Mouse (Mus musculus) thymus, postnatal 0 days (tissue): Measurements from ENCODE around the gene Brd7. TPM values are rescaled to one million over a fixed set of nuclear protein-coding genes. Genes with fewer than 3 reads are reported as not detected.

Experiments used
- DNase-seq: peaks from one replicate; pipeline ENCODE4 v3.0.0-alpha.2; 2015; ENCODE audit warnings: low spot score
- polyA plus RNA-seq: library from polyadenylated mRNA; unstranded; fragments of >200 nt; fragmentation: Nextera tagmentation; extraction: Ambion mirVana; gene quantifications from 2 replicates; pipeline ENCODE4 v1.2.1, GENCODE M21; 2015

Gene Brd7
- polyA plus RNA-seq, 1 experiment from 2014 or later: 95.7 TPM

- no peak for DNase-seq
Observed at GRCm38 (mm10) chr8:88357226-88357933, 4.6 kb downstream of the Brd7 start.

- DNase-seq: no peak
Observed at GRCm38 (mm10) chr8:88349046-88349445, 12.9 kb downstream of the Brd7 start.

GRCm38 (mm10) chr8:88342026-88342425 is 20.0 kb downstream of the Brd7 start:
- DNase-seq: no peak

- no peak for DNase-seq
Observed at GRCm38 (mm10) chr8:88339887-88340695, 21.9 kb downstream of the Brd7 start.

GRCm38 (mm10) chr8:88339221-88339620 is 22.8 kb downstream of the Brd7 start:
- no peak for DNase-seq

- DNase-seq: no peak
Observed at GRCm38 (mm10) chr8:88334975-88335374, 27.0 kb downstream of the Brd7 start.

- DNase-seq: no peak
Observed at GRCm38 (mm10) chr8:88334384-88334783, 27.6 kb downstream of the Brd7 start.

GRCm38 (mm10) chr8:88330816-88331215 is 31.2 kb downstream of the Brd7 start:
- DNase-seq: no peak

GRCm38 (mm10) chr8:88328689-88329088 is 33.3 kb downstream of the Brd7 start:
- no peak for DNase-seq

- no peak for DNase-seq
Observed at GRCm38 (mm10) chr8:88326328-88326727, 35.7 kb downstream of the Brd7 start.

- no peak for DNase-seq
Observed at GRCm38 (mm10) chr8:88325795-88326194, 36.2 kb downstream of the Brd7 start.

- no peak for DNase-seq
Observed at GRCm38 (mm10) chr8:88325251-88325650, 36.7 kb downstream of the Brd7 start.

- no peak for DNase-seq
Observed at GRCm38 (mm10) chr8:88324760-88325159, 37.2 kb downstream of the Brd7 start.

- no peak for DNase-seq
Observed at GRCm38 (mm10) chr8:88323523-88323922, 38.5 kb downstream of the Brd7 start.

- DNase-seq: no peak
Observed at GRCm38 (mm10) chr8:88321387-88321786, 40.6 kb downstream of the Brd7 start.

GRCm38 (mm10) chr8:88320134-88320533 is 41.9 kb downstream of the Brd7 start:
- DNase-seq: no peak

- DNase-seq: no peak
Observed at GRCm38 (mm10) chr8:88318151-88318550, 43.8 kb downstream of the Brd7 start.

GRCm38 (mm10) chr8:88317341-88317740 is 44.7 kb downstream of the Brd7 start:
- no peak for DNase-seq

GRCm38 (mm10) chr8:88316139-88316931 is 45.7 kb downstream of the Brd7 start:
- no peak for DNase-seq

GRCm38 (mm10) chr8:88315302-88315701 is 46.7 kb downstream of the Brd7 start:
- no peak for DNase-seq

- no peak for DNase-seq
Observed at GRCm38 (mm10) chr8:88313991-88314390, 48.0 kb downstream of the Brd7 start.

GRCm38 (mm10) chr8:88312966-88313365 is 49.0 kb downstream of the Brd7 start:
- no peak for DNase-seq
